Mouse (Mus musculus): ENCODE data around the gene Epas1. TPM values are rescaled to one million over a fixed set of nuclear protein-coding genes. Genes with fewer than 3 reads are reported as not detected.
A peak's percentile ranks its signal among the peaks of the same experiment; 100 is the strongest.

Epas1 gene
- polyA plus RNA-seq, 1 experiment from 2014 or later, result 4.0 TPM

DNA sequence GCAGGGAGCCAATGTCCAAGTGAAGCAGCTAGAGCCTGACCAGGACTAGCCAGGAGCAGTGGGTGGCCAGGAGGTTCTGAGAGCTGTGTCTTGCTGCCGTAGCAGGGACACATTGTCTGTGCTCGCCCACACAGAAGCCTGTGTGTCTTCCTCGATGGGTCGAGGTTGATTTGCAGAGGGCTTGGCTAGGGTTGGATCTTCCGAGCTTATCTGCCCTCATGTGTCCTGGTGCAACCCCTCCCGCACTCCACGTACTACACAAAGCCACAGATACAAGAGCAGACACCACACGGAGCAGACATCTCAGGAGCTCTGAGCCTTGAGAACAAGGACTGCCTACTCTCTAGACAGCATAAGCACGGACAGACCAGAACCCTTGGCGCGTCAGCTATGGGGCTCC, 45.5 kb downstream of the Epas1 start:
- H3K27ac ChIP-seq, result no peak overlapping the region
- H3K9me3 ChIP-seq, result no peaks in the 10 kb centered on the region
- no peak overlapping the region for H3K9ac ChIP-seq
- H3K27me3 ChIP-seq (replicated peaks), result no peaks in the 10 kb centered on the region
- no peak for ATAC-seq
- H3K4me3 ChIP-seq (replicated peaks), result no peak overlapping the region
- WGBS, result 76% methylated on average over 11 of the region's 11 CpGs
- H3K4me1 ChIP-seq (replicated peaks), result peaks cover 16% of the 10 kb centered on the region
- no peaks in the 10 kb centered on the region for H3K36me3 ChIP-seq
- H3K4me2 ChIP-seq (replicated peaks), result no peak overlapping the region

DNA sequence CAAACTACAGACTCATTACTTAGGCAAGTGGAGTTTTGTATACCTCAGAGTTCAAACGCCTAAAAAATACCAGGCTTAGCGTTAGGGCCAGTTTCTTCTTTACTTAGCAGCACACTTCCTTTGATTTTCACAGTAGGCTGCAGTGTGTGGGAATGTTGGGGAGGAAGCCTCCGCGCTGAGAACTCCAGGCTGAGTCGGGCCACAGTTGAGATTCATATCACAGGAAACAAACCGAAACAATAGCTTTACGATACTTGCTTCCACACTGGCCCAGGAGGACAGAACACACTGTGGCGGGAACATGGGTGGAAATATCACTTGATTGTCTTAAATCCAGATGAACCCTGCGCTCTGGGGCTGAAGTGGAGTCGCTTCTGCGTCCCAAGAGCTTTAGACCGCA, 47.0 kb downstream of the Epas1 start:
- WGBS, result 50% methylated on average over 12 of the region's 12 CpGs
- H3K9ac ChIP-seq, result no peak overlapping the region
- ATAC-seq, result no peak
- no peaks in the 10 kb centered on the region for H3K36me3 ChIP-seq
- peak overlapping the region; percentile 29; the same call in 1 of the 2 replicates for H3K27ac ChIP-seq
- no peaks in the 10 kb centered on the region for H3K9me3 ChIP-seq
- no peak overlapping the region for H3K4me3 ChIP-seq (replicated peaks)
- no peaks in the 10 kb centered on the region for H3K27me3 ChIP-seq (replicated peaks)
- no peak overlapping the region for H3K4me2 ChIP-seq (replicated peaks)
- peaks cover 16% of the 10 kb centered on the region for H3K4me1 ChIP-seq (replicated peaks)

DNA sequence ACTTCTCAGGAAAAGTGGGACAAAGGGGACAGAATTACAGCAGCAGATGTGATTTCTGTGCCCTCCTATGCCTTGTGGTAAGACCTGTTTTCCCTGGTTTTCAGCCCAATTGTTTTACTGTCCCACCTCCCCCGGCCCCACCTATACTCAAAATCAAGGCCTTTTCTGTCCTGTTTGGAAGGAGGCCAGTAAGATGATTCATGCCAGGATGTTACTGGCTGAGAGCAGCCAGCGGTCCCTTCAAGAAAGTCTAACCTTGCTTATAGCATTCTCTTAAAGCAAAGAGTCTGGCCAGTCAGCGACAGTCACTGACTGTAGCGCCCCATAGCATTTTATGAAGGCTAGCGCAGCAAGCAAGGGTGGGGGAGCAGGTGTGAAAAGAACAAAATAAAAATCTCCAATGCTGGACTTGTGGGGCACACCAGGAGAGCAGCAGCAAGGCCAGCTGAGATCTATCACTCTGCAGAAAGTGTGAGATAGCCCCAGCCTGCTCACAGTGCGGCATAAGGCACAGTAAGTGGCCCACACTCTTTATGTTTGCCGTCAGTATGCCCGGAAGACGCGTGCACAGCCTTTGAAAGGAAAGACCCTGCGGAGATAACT, 47.8 kb downstream of the Epas1 start:
- ATAC-seq, result peak; percentile 47; the same call in 1 of the 2 replicates
- WGBS, result 58% methylated on average over 11 of the region's 11 CpGs
- peak overlapping the region; percentile 60 for H3K27ac ChIP-seq
- H3K27me3 ChIP-seq (replicated peaks), result no peaks in the 10 kb centered on the region
- H3K4me1 ChIP-seq (replicated peaks), result peaks cover 16% of the 10 kb centered on the region
- no peaks in the 10 kb centered on the region for H3K9me3 ChIP-seq
- H3K4me3 ChIP-seq (replicated peaks), result no peak overlapping the region
- H3K9ac ChIP-seq, result no peak overlapping the region
- no peak overlapping the region for H3K4me2 ChIP-seq (replicated peaks)
- H3K36me3 ChIP-seq, result no peaks in the 10 kb centered on the region

DNA sequence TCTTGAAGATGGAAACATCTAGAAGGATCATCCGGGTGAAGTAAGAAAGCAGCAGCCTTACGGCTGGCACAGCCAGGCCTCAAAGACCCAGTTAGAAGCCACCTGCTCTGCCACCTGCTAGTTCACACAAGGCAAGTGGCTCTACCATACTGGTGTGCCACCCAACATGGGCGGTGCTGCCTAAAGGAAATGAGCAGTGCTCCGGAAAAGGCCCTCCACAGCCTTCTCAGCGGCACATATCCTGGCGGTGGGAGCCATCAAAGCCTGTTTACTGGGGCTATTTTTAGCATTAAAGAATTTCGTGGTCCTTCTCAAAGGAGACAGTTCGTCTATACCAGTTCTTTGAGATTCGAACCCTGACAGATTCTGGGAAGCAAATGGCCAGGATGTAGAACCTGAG, 48.4 kb downstream of the Epas1 start:
- ATAC-seq, result no peak
- Histone ChIP-seq H3K4me1 (replicated peaks) (peaks cover 16% of the 10 kb centered on the region), H3K36me3 (no peaks in the 10 kb centered on the region), H3K27ac (0 out of 2 replicates have a peak overlapping the region, but pooled peaks have one; percentile 60), H3K9ac (no peak overlapping the region), H3K4me2 (replicated peaks) (no peak overlapping the region), H3K4me3 (replicated peaks) (no peak overlapping the region), H3K9me3 (no peaks in the 10 kb centered on the region), H3K27me3 (replicated peaks) (no peaks in the 10 kb centered on the region)
- 52% methylated on average over 9 of the region's 9 CpGs for WGBS

DNA sequence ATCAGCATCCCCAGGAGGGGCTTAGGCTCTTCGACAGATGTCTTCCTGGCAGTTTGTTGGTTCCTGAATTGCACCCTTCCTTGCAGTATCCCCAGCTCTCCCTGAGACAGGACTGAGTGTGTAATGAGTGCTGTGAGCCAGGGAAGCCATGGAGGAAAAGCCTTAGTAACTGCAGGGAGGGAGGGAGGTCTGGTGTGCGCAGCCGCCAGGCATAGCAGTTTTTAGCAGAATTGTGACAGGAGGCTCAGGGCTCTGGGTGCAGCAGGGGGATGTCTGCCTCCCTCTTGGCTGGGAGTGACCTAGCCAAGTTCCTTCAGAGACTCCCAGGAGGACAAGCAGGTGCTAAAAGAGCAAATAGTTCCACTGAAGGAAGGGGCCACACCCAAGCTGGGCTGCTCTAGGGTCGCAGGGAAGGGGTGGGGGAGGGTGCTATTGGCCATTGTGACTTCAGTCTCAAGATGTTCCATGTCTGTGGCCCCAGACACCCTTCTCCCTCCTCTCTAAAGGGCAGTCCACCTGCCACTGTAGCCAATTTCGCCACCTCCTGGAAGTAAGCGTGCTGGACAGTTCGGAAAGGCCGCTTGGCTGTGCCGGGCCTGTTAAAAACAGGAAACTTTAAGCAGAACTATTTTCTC, 49.0 kb downstream of the Epas1 start:
- WGBS, result 64% methylated on average over 9 of the region's 9 CpGs

DNA sequence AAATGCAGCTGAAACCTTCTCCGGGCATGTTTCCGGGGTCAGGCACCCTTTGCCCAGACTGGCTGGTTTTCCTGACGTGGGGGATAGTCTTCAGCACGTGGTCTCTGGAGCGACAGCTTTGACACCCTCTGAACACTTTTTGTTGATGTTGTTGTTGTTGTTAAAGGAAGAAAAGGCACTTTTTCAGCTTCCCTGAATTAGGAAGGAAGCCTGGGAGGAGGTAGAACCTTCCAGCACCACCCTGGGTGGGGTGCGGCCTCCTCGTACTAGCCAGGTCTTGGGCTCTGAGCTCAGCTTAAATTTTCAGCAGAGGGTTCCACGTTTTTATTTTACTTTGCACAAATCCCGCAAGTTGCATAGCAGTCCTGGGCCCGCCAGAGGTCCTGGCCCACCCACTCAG, 49.6 kb downstream of the Epas1 start:
- Histone ChIP-seq H3K4me1 (replicated peaks) (peaks cover 16% of the 10 kb centered on the region), H3K27me3 (replicated peaks) (no peaks in the 10 kb centered on the region), H3K4me2 (replicated peaks) (no peak overlapping the region), H3K36me3 (no peaks in the 10 kb centered on the region), H3K9ac (no peak overlapping the region), H3K27ac (no peak overlapping the region), H3K4me3 (replicated peaks) (no peak overlapping the region), H3K9me3 (no peaks in the 10 kb centered on the region)
- 85% methylated on average over 10 of the region's 10 CpGs for WGBS
- ATAC-seq, result no peak

More for the DNA sequence above, 49.0 kb downstream of the Epas1 start:
- no peak overlapping the region for H3K4me2 ChIP-seq (replicated peaks)
- H3K9me3 ChIP-seq, result no peaks in the 10 kb centered on the region
- H3K4me3 ChIP-seq (replicated peaks), result no peak overlapping the region
- no peaks in the 10 kb centered on the region for H3K36me3 ChIP-seq
- no peaks in the 10 kb centered on the region for H3K27me3 ChIP-seq (replicated peaks)
- peaks cover 16% of the 10 kb centered on the region for H3K4me1 ChIP-seq (replicated peaks)
- ATAC-seq, result no peak
- H3K27ac ChIP-seq, result 0 out of 2 replicates have a peak overlapping the region, but pooled peaks have one; percentile 20
- H3K9ac ChIP-seq, result no peak overlapping the region

DNA sequence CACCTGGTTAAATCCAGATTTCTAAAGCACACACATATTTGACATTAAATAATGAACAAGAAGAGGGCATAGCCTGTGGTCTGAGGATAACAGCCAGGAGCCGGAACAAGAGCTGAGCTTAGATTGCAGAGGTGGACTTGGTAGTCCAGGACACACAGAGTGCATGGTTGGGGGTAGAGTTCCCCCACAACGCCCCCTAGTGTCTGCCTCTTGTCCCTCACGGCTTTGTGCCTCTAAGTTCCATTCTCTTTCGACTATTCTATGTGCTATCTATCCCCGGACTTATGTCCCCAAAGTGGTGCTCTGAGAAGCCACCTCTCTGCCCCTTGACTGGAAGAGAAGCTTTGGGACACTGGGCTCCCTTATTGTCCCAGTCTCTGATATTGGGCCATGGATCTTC, 50.2 kb downstream of the Epas1 start:
- no peak overlapping the region for H3K9ac ChIP-seq
- no peaks in the 10 kb centered on the region for H3K9me3 ChIP-seq
- H3K27me3 ChIP-seq (replicated peaks), result no peaks in the 10 kb centered on the region
- H3K4me3 ChIP-seq (replicated peaks), result no peak overlapping the region
- H3K27ac ChIP-seq, result no peak overlapping the region
- H3K4me1 ChIP-seq (replicated peaks), result peaks cover 16% of the 10 kb centered on the region
- no peak overlapping the region for H3K4me2 ChIP-seq (replicated peaks)
- ATAC-seq, result no peak
- 85% methylated on average over 5 of the region's 5 CpGs for WGBS
- no peaks in the 10 kb centered on the region for H3K36me3 ChIP-seq

DNA sequence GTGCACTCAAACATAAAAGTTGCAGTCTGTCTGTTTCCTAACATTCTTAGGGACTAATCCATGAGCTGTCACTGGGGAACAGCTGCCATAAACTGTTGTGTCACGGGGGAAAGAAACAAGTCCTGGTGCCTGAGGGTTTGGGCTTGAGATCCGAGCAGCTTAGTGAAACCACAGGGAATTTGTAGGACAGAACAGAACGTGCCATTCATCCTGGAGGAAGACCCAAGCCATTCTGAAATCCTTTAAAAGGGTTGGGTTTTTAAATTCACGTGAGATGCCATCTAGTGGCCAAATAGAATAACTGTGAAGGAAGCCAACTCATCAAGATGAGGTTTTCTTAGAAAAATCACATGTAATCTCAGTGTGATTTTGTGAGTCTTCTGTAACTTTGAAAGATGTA, 58.5 kb downstream of the Epas1 start:
- Histone ChIP-seq H3K4me2 (replicated peaks) (no peak overlapping the region), H3K4me1 (replicated peaks) (peaks cover 4% of the 10 kb centered on the region; the same call in 1 of the 2 replicates), H3K4me3 (replicated peaks) (no peak overlapping the region), H3K27ac (no peak overlapping the region), H3K9me3 (no peaks in the 10 kb centered on the region), H3K27me3 (replicated peaks) (no peaks in the 10 kb centered on the region), H3K9ac (no peak overlapping the region), H3K36me3 (no peaks in the 10 kb centered on the region)
- ATAC-seq, result no peak
- WGBS, result 3% methylated on average over 4 of the region's 4 CpGs

DNA sequence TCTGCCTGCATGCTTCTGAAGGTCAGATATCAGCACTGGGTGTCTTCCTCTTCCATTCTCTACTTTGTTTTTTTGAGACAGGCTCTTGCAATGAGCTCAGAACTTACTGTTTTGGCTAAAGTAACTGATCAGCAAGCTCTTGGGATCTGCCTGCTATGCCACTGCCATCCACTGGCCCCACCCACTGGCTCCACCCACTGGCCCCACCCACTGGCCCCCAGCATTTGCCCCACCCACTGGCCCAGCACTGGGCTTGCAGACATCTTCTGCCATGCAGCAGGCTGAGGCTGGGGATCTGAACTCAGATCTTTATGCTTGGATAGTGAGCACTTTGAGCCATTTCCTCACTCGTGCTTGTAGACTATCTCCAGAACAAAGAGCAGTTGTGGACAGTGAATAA, 60.8 kb downstream of the Epas1 start:
- 22% methylated on average over 1 of the region's 1 CpGs for WGBS
- ATAC-seq, result no peak
- Histone ChIP-seq H3K36me3 (no peaks in the 10 kb centered on the region), H3K27me3 (replicated peaks) (no peaks in the 10 kb centered on the region), H3K9ac (no peak overlapping the region), H3K9me3 (no peaks in the 10 kb centered on the region), H3K4me1 (replicated peaks) (peaks cover 4% of the 10 kb centered on the region; the same call in 1 of the 2 replicates), H3K4me3 (replicated peaks) (no peak overlapping the region), H3K4me2 (replicated peaks) (no peak overlapping the region), H3K27ac (no peak overlapping the region)

DNA sequence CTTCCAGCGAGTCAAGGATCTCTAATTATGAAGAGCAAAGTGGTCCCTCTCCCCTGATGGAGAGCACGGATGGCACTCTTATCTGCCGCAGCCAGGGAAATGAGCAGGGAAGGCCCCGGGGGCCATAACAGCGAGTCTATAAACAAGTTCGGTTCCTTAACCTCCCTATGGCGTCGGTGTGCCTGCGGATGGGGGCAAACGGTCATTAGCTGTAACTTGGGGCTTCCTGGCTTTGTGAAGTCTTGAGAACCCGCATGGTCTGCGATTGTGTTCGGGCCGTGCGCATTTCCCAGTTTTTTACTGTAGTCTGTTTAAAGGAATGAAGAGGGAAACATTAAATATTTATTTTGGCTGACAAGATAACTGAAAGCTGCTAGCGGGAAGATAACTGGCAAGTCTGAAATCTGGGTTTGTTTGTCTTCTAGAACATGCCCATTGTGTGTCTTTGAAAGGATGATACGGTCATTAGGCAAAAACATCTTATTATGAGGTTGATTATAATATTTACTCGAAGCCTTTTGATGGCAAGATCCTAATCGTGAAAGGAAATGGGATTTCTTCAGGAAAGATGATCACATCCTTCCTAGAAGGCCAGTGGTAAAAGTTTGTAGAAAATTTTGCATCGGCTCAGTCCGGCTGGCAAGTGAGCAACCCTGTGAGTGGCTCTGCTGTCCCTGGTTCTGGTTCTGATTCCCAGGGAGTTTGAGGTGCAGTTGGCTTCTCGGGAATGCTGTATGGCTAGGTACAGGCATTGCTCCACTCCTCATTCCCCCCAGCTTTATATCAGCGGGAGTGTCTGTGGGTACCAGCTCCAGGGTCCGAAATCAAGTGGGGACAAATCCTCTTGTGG, 61.7 kb downstream of the Epas1 start:
- WGBS, result 46% methylated on average over 24 of the region's 24 CpGs
- no peak overlapping the region for H3K27ac ChIP-seq

DNA sequence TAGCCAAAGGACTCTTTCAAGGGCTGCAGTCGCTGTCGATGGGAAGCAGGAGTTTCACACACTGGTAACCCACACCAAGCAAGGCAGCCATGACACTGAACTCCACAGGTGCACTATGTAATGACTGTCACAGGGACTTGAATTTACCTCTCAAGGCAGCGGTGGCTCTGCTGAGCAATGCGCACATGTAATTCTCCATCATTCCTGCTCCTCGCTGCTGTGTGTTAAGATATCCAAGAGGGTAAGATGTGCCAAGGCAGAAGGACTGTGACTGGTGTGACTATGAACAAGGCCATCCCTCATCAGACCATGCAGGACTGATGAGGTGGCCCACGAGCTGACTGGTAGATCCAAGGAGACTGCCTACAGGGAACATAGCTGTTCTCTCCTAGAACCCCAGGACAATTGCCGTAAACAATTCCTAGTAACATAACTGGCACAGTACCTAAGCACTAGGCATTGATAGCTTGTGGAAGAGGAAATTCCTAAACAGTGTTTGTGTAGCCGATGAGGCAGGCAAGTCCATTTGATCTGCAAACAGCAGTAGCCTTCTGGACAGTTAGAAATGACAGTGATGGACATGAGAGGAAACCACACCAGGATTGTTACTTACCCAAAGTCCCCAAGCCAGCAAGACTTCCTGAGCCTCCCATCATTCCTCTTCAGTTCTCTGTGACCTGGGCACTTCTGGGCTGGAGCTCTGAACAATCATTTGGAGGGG, 68.7 kb downstream of the Epas1 start:
- Histone ChIP-seq H3K9me3 (no peaks in the 10 kb centered on the region), H3K36me3 (no peaks in the 10 kb centered on the region), H3K27ac (no peak overlapping the region), H3K4me3 (replicated peaks) (no peak overlapping the region), H3K4me2 (replicated peaks) (no peak overlapping the region), H3K27me3 (replicated peaks) (no peaks in the 10 kb centered on the region), H3K4me1 (replicated peaks) (no peaks in the 10 kb centered on the region), H3K9ac (no peak overlapping the region)
- WGBS, result 89% methylated on average over 8 of the region's 8 CpGs
- no peak for ATAC-seq

More for the DNA sequence above, 61.7 kb downstream of the Epas1 start:
- H3K9me3 ChIP-seq, result no peaks in the 10 kb centered on the region
- no peaks in the 10 kb centered on the region for H3K36me3 ChIP-seq
- no peak overlapping the region for H3K9ac ChIP-seq
- no peak overlapping the region for H3K4me2 ChIP-seq (replicated peaks)
- H3K4me3 ChIP-seq (replicated peaks), result no peak overlapping the region
- no peaks in the 10 kb centered on the region for H3K27me3 ChIP-seq (replicated peaks)
- ATAC-seq, result no peak
- peaks cover 4% of the 10 kb centered on the region; the same call in 1 of the 2 replicates for H3K4me1 ChIP-seq (replicated peaks)
